Mouse (Mus musculus) intestine, embryonic 14.5 days (tissue): Measurements from ENCODE around the gene Abca8a. TPM values are rescaled to one million over a fixed set of nuclear protein-coding genes. Genes with fewer than 3 reads are reported as not detected.

ENCODE experiments used
- ATAC-seq: fragments of 200-750 bp; cut with Nextera tagmentation; replicated peaks from 2 replicates; pipeline ENCODE4 v1.8.0; 2017; ENCODE audit warnings: low read depth, moderate number of reproducible peaks, moderate TSS enrichment, moderate library complexity; ENCODE audit not compliant: low FRiP score, low TSS enrichment
- DNase-seq: peaks from one replicate; pipeline ENCODE4 v3.0.0-alpha.2; 2018; ENCODE audit warnings: low spot score
- H3K27ac ChIP-seq: fragments of 300-500 bp; sonication (generic); 2 replicates; pipeline ENCODE4 v1.5.1; 2014; ENCODE audit warnings: low read depth, mild to moderate bottlenecking, control low read depth
- H3K27me3 ChIP-seq: fragments of 300-500 bp; sonication (generic); replicated peaks from 2 replicates; pipeline ENCODE4 v1.6.1; 2014; ENCODE audit warnings: low read length, control low read depth; ENCODE audit not compliant: control insufficient read depth, insufficient read depth
- H3K36me3 ChIP-seq: fragments of 300-500 bp; sonication (generic); 2 replicates; pipeline ENCODE4 v1.6.1; 2014; ENCODE audit warnings: low read length, control low read depth; ENCODE audit not compliant: control insufficient read depth, insufficient read depth
- H3K4me1 ChIP-seq: fragments of 300-500 bp; sonication (generic); replicated peaks from 2 replicates; pipeline ENCODE4 v1.6.1; 2014; ENCODE audit warnings: low read length, control low read depth, mixed read lengths; ENCODE audit not compliant: control insufficient read depth, insufficient read depth
- H3K4me2 ChIP-seq: fragments of 300-500 bp; sonication (generic); 2 replicates; pipeline ENCODE4 v1.6.1; 2014; ENCODE audit warnings: low read length
- H3K4me3 ChIP-seq: fragments of 300-500 bp; sonication (generic); 2 replicates; pipeline ENCODE4 v1.5.1; 2014; ENCODE audit warnings: low read depth, low read length, control low read depth, mixed read lengths
- H3K9ac ChIP-seq: fragments of 300-500 bp; sonication (generic); 2 replicates; pipeline ENCODE4 v1.6.1; 2014; ENCODE audit warnings: mild to moderate bottlenecking, low read length
- H3K9me3 ChIP-seq: fragments of 300-500 bp; sonication (generic); 2 replicates; pipeline ENCODE4 v1.6.1; 2016; ENCODE audit warnings: low read length, control low read depth; ENCODE audit not compliant: control insufficient read depth
- WGBS: fragments of 180-500 bp; shearing (Covaris S2); extraction: QIAGEN DNeasy Blood & Tissue Kit; methylation state at CpG from one replicate; pipeline ENCODE4 v1.1.7; 2014; 5-methylcytosine and 5-hydroxymethylcytosine counted together
- polyA plus RNA-seq: library from polyadenylated mRNA; unstranded; fragments of >200 nt; fragmentation: Nextera tagmentation; extraction: Ambion mirVana; gene quantifications from 2 replicates; pipeline ENCODE4 v1.2.1, GENCODE M21; 2014

The Abca8a gene
- polyA plus RNA-seq = 0.14 and 0.31 TPM in 2 replicates

DNA sequence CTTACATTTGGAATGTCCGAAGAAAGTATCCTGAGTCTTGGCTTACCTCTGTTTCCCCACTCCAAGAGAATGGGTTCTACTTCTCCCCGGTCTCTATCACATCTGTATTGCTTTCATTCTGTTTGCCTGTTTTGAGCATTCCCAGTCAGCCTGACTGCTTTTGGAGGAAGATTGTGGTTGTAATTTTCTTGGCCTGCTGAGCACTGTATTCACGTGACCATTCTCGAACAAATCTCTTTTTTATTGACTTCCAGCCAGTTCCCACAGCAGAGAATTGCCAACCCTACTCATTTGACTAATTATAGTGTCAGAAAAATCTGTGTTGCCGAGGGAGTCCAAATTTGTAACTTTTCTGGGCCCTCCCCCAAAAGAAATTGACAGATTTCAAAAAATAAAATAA is at the start of gene Abca8a:
TSS of gene Abca8a (minus strand) at position 121 of the 400 bp plus-strand sequence.
- no peaks in the 10 kb centered on the region for H3K9me3 ChIP-seq
- 78% methylated on average over 5 of the region's 5 CpGs for WGBS
- no peak within 1 kb of the TSS for H3K4me3 ChIP-seq
- H3K27me3 ChIP-seq = no peaks in the 10 kb centered on the region
- H3K9ac ChIP-seq = no peak within 1 kb of the TSS
- DNase-seq (no peak), ATAC-seq (no peak)
- H3K4me1 ChIP-seq = no peaks in the 10 kb centered on the region
- H3K36me3 ChIP-seq = no peaks in the 10 kb centered on the region
- H3K27ac ChIP-seq = no peak within 1 kb of the TSS
- no peak within 1 kb of the TSS for H3K4me2 ChIP-seq

DNA sequence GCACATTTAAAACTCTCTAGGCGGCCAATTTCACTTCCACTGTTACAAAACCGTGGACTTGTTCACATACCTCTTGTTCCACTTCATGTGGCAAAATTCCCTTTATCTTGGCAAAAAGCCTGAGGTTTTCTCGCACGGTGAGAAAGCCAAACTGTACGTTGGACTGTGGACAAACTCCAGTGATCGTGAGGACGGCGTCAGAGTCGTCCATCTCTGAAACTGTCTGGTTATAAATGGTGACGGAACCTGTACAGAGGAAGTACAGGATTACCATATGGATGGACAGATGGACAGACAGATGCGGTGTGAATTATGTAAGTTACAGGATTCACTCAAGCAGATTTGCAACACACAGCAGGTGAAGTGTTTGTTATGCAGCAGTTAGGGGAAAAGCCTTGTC is 49.6 kb upstream of the Abca8a start:
- no peaks in the 10 kb centered on the region for H3K27me3 ChIP-seq
- no peak for DNase-seq
- WGBS = 88% methylated on average over 11 of the region's 11 CpGs
- H3K9me3 ChIP-seq = no peaks in the 10 kb centered on the region
- no peak overlapping the region for H3K4me3 ChIP-seq
- ATAC-seq = no peak
- H3K4me1 ChIP-seq = no peaks in the 10 kb centered on the region
- no peak overlapping the region for H3K9ac ChIP-seq
- no peak overlapping the region for H3K27ac ChIP-seq
- no peak overlapping the region for H3K4me2 ChIP-seq
- H3K36me3 ChIP-seq = no peaks in the 10 kb centered on the region

DNA sequence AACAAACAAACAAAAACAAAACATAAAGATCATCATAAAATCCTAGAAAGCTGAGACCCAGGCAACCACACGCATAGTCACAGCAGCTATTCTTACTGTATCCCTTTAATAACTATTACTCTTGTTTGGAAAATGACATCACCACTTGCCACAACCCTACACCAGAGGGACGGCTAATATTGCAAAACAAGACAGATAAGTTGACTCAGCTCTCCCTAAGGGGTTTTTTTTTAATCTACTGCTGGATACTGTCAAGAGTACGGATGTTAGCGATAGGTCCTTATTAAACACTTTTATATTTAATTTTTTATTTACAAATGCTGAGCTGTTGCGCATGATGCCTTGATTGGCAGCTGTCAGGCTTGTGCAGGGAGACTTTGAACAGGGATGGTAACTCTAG is 35.0 kb upstream of the Abca8a start:
- H3K4me3 ChIP-seq = no peak overlapping the region
- H3K4me2 ChIP-seq = no peak overlapping the region
- ATAC-seq (no peak), DNase-seq (no peak)
- H3K27me3 ChIP-seq = no peaks in the 10 kb centered on the region
- no peaks in the 10 kb centered on the region for H3K4me1 ChIP-seq
- H3K36me3 ChIP-seq = no peaks in the 10 kb centered on the region
- H3K9ac ChIP-seq = no peak overlapping the region
- no peaks in the 10 kb centered on the region for H3K9me3 ChIP-seq
- 75% methylated on average over 5 of the region's 5 CpGs for WGBS
- no peak overlapping the region for H3K27ac ChIP-seq

DNA sequence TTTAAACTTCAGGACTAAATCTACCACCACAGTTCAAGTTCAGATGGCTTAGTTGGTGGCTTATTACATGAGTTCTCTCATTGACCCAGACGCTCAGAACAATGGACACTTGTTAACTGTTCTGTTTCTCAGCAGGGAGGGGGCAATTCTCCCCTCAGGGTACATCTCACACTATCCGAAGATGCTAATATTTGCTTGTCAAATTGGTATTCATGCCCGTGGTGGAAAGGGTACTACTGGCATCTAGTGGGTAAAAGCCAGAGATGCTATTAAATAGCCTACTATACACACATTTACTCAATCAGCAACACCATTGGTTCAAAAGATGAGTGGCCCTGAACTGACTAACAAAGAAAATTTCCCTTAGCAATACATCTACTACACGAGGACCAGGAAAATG is 15.4 kb upstream of the Abca8a start:
- WGBS = 61% methylated on average over 4 of the region's 4 CpGs
- Histone ChIP-seq H3K36me3 (no peaks in the 10 kb centered on the region), H3K4me3 (no peak overlapping the region), H3K9me3 (no peaks in the 10 kb centered on the region), H3K27me3 (no peaks in the 10 kb centered on the region), H3K9ac (no peak overlapping the region), H3K27ac (no peak overlapping the region), H3K4me2 (no peak overlapping the region), H3K4me1 (no peaks in the 10 kb centered on the region)
- DNase-seq = no peak
- no peak for ATAC-seq

DNA sequence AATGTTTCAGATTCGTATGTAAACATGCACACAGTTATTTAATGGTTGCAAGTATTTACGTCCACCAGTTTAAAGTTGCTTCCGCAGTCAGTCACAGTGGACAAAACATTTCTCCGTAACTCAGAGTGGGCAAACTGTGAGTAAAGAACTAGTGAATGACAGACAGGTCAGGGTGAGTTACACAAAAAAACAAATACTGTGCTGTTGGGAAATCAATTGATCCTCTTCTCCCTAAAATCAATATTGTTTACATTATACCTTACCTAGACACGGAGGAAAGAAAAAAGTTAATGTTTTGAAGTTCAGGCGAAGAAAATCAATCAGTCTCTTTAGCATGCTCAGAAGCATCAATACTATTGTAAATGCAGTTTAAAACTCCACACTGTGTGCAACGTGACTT is 5.7 kb upstream of the Abca8a start:
- WGBS = 67% methylated on average over 7 of the region's 7 CpGs
- H3K9me3 ChIP-seq = no peaks in the 10 kb centered on the region
- no peak for ATAC-seq

DNA sequence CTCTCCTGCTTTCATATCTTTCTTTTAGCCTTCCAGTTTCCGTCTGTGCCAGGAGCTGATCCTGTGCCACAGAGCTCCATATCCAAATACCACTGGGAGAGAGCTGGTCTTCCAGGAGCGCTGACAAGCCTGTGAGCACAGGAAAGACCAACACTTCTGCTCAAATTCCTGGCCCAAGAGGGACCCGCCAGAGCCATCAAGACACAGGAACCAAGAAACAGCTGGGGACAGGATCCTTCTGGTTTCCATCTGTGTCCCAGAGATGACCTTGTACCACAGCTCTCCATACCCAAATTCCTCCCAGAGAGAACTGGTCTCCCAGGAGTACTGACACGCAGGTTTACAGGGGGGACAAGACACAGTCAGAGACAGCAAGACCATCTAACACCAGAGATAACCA is 3.1 kb upstream of the Abca8a start:
- 80% methylated on average over 4 of the region's 4 CpGs for WGBS
- no peak for DNase-seq
- no peak for ATAC-seq
- Histone ChIP-seq H3K27ac (no peak overlapping the region), H3K36me3 (no peaks in the 10 kb centered on the region), H3K4me1 (no peaks in the 10 kb centered on the region), H3K9ac (no peak overlapping the region), H3K4me3 (no peak overlapping the region), H3K9me3 (no peaks in the 10 kb centered on the region), H3K4me2 (no peak overlapping the region), H3K27me3 (no peaks in the 10 kb centered on the region)

More for the DNA sequence above, 5.7 kb upstream of the Abca8a start:
- no peaks in the 10 kb centered on the region for H3K4me1 ChIP-seq
- H3K4me2 ChIP-seq = no peak overlapping the region
- DNase-seq = no peak
- no peaks in the 10 kb centered on the region for H3K27me3 ChIP-seq
- no peak overlapping the region for H3K27ac ChIP-seq
- no peaks in the 10 kb centered on the region for H3K36me3 ChIP-seq
- H3K4me3 ChIP-seq = no peak overlapping the region
- H3K9ac ChIP-seq = no peak overlapping the region

DNA sequence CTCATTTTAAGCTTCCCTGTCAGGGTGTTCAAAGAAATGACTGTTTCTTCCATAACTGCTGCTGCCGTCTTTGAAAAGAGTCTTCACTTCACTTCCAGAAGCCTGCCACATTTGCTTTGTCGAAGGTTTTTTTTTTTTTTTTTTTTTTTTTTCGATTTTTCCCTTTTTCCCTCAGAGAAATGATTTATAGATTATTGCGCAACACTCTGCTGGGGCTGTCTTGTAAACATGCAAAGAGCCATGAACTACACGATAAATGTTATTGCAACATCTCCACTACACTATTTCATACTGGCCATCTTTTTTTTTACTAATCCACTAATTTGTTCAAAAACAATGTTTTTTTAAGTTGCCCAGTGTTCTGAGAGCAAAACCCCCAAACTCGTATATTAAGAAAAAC is 1.7 kb upstream of the Abca8a start:
- H3K36me3 ChIP-seq = no peaks in the 10 kb centered on the region
- DNase-seq (no peak), ATAC-seq (no peak)
- H3K9ac ChIP-seq = no peak overlapping the region
- 67% methylated on average over 6 of the region's 6 CpGs for WGBS
- no peaks in the 10 kb centered on the region for H3K4me1 ChIP-seq
- H3K27ac ChIP-seq = no peak overlapping the region
- H3K4me3 ChIP-seq = no peak overlapping the region
- H3K9me3 ChIP-seq = no peaks in the 10 kb centered on the region
- no peaks in the 10 kb centered on the region for H3K27me3 ChIP-seq
- H3K4me2 ChIP-seq = no peak overlapping the region

DNA sequence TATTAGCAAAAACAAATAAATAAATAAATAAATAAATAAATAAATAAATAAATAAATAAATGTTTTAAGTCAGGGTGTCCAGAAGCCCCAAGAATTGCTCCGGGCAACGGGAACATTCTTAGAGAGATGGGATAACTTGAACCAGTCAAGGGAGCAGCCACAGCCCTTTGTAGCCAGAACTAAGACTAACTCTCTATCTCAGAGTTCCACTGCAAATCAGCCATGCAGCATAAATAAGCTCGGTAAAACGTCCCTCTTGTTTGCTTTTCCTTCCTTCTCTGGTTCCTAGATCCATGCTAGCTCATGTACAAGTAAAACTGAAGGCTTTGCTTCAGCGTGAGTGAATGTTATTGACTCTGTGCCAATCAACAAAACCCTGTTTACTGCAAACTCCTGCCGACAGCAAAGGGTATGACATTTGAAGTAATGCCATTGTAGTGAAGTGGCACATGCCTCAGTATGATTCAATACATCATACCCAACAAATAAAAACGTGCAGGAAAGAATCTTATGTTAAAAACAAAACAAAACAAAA is 865 bp downstream of the Abca8a start:
- H3K27me3 ChIP-seq = no peaks in the 10 kb centered on the region
- H3K4me2 ChIP-seq = no peak overlapping the region
- WGBS = 68% methylated on average over 7 of the region's 7 CpGs
- no peak overlapping the region for H3K27ac ChIP-seq
- ATAC-seq (no peak), DNase-seq (no peak)
- no peak overlapping the region for H3K9ac ChIP-seq
- no peaks in the 10 kb centered on the region for H3K36me3 ChIP-seq
- H3K4me1 ChIP-seq = no peaks in the 10 kb centered on the region
- no peak overlapping the region for H3K4me3 ChIP-seq
- H3K9me3 ChIP-seq = no peaks in the 10 kb centered on the region

DNA sequence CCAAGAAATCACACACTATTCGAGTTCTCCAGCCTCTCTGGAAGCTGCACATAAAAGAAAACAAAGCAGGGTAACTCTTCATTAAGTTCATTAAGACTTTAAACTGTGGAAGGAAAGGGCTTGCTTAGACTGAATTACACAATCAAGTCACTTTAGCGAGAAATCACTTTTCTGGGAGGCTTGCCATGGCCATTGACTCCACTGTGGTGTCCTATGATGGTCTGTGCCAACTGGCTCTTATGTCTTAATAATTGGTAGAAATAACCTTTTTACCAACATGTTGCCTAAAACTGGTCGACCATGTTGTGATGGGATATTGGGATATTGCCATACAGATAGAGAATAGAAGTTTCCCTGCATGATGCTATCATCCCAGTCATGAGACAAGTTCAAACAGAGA is 1.5 kb downstream of the Abca8a start:
- DNase-seq = no peak
- H3K9me3 ChIP-seq = no peaks in the 10 kb centered on the region
- H3K36me3 ChIP-seq = no peaks in the 10 kb centered on the region
- no peak overlapping the region for H3K27ac ChIP-seq
- no peak for ATAC-seq
- no peak overlapping the region for H3K4me3 ChIP-seq
- no peaks in the 10 kb centered on the region for H3K27me3 ChIP-seq
- no peak overlapping the region for H3K4me2 ChIP-seq
- H3K4me1 ChIP-seq = no peaks in the 10 kb centered on the region
- H3K9ac ChIP-seq = no peak overlapping the region
- WGBS = 85% methylated on average over 3 of the region's 3 CpGs
